Mouse (Mus musculus) retina, embryonic 14.5 days (tissue): ENCODE data around the gene Arhgef26.
A peak's percentile ranks its signal among the peaks of the same experiment; 100 is the strongest.

Source experiments
- DNase-seq: peaks from one replicate; pipeline ENCODE4 v3.0.0-alpha.2; 2015; ENCODE audit warnings: low spot score

Arhgef26 gene

GRCm38 (mm10) chr3:62449871-62450496 lies 111.8 kb downstream of the Arhgef26 start:
- DNase-seq, result no peak

- DNase-seq, result no peak
These were observed 114.8 kb downstream of the Arhgef26 start for GRCm38 (mm10) chr3:62452961-62453360.

- DNase-seq, result peak; percentile 64
These were observed 116.0 kb downstream of the Arhgef26 start for GRCm38 (mm10) chr3:62454096-62454495.

GRCm38 (mm10) chr3:62455854-62456253 lies 117.7 kb downstream of the Arhgef26 start:
- DNase-seq, result no peak

GRCm38 (mm10) chr3:62458284-62459013 lies 120.3 kb downstream of the Arhgef26 start:
- peak; percentile 81 for DNase-seq

- DNase-seq, result no peak
These were observed 121.3 kb downstream of the Arhgef26 start for GRCm38 (mm10) chr3:62459483-62459882.

- no peak for DNase-seq
These were observed 126.1 kb downstream of the Arhgef26 start for GRCm38 (mm10) chr3:62464276-62464675.

GRCm38 (mm10) chr3:62470179-62470578 lies 132.0 kb downstream of the Arhgef26 start:
- DNase-seq, result no peak

- no peak for DNase-seq
These were observed 146.2 kb downstream of the Arhgef26 start for GRCm38 (mm10) chr3:62484340-62484739.

GRCm38 (mm10) chr3:62492568-62492967 lies 154.4 kb downstream of the Arhgef26 start:
- DNase-seq, result no peak

- DNase-seq, result no peak
These were observed 161.2 kb downstream of the Arhgef26 start for GRCm38 (mm10) chr3:62499327-62499726.

- DNase-seq, result no peak
These were observed 167.2 kb downstream of the Arhgef26 start for GRCm38 (mm10) chr3:62505166-62505900.

- DNase-seq, result peak; percentile 98
These were observed 168.5 kb downstream of the Arhgef26 start, which contains the start of gene Dhx36 for GRCm38 (mm10) chr3:62506488-62507205. Gene Dhx36 (minus strand): TSS chr3:62507004.

- no peak for DNase-seq
These were observed 169.1 kb downstream of the Arhgef26 start for GRCm38 (mm10) chr3:62507206-62507647.
